Mouse (Mus musculus): Measurements from ENCODE around the gene AC161166.1.
A peak's percentile ranks its signal among the peaks of the same experiment; 100 is the strongest.
"Not testable (repeated sequence)": the region's sequence is repeated elsewhere in the genome, so short reads cannot be mapped to it uniquely, and the experiment has no call there.

The AC161166.1 gene

DNA sequence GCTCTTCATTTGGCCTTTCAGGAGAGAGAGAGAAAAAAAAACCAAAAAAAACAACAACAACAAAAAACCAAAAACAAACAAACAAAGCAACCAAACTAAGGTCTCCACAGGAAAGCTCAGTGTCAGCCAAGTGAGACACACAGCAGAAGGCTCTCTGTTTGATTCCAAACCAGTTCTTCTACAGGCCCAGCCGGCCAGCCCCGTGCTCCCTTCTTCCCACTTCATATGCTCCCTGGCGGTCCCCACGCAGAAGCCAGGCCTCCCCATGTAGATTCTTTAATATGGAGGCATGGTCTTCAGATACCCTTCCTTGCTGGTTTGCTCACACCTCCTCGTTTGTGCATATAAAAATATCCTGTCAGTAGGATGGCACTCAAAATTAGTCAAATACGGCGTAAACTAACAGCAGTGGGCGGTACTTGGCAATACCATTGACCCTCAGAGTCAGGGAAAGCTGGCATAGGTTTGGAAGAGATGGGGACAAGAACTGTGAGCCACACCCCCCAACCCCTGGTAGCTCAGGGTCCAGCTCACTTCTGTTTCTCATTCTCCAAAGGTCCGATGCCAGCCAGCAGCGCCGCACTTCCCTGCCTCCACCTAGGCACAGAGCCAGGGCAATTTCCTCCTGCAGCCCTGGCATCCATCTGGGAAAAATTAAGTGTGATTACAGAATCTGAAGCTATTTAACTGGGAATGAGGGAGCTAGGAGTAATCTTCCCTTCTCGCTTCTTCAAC, 13.6 kb upstream of the AC161166.1 start:
- DNase-seq (ENCODE audit: low spot score in 2 of 2): no peak

DNA sequence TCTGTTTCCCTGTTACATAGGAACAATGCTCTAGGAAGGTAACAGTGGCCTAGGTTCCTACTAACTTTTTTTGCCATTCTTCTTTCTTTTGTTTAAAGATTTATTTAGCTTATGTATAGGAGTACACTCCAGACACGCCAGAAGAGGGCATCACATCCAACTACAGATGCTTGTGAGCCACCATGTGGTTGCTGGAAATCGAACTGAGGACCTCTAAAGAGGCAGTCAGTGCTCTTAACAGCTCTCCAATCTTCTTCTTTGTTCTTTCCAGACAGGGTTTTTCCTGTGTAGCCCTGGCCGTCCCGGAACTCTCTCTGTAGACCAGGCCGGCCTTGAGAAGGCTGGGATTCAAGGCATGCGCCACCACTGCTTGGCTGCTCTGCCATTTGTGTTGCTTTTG, 12.7 kb upstream of the AC161166.1 start:
- no peak for DNase-seq (ENCODE audit: low spot score in 2 of 2)

DNA sequence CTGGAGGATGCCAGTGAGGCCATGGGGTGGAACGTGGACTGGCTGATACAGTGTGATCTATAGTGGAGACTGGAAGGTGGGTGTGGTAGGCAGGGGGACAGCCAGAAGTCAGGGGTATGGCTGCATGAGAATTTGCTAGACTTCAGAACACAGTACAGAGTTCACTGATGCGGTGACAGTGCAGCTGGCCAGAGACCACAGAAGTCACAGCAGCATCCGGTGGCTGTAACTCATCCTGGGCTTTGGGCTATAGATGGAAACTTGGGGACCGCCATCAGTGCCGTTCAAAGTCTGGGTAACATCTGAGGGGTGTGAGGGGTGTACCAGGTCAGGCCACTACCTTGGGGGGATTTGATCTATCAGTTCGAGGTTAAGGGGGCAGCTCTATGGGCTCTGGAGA, 11.5 kb upstream of the AC161166.1 start:
- no peak for DNase-seq (ENCODE audit: low spot score in 2 of 2)

DNA sequence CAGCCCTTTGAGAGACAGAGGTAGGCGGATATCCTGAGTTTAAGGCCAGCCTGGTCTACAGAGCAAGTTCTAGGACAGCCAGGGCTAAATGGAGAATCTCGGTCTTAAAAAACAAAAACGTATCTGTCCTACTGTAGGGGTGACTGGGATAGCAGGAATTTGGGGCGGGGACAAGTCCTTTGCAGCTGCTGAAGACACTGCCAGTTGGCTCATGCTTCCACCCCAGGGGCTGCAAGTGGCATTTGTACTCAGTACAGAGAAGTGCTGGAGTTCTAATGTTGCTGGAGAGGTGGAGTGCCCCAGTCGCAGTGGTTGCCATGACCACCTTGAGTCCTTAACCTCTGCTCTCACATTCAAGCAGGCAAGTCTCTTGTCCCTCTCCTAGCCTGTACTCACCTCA, 10.6 kb upstream of the AC161166.1 start:
- no peak for DNase-seq (ENCODE audit: low spot score in 2 of 2)

DNA sequence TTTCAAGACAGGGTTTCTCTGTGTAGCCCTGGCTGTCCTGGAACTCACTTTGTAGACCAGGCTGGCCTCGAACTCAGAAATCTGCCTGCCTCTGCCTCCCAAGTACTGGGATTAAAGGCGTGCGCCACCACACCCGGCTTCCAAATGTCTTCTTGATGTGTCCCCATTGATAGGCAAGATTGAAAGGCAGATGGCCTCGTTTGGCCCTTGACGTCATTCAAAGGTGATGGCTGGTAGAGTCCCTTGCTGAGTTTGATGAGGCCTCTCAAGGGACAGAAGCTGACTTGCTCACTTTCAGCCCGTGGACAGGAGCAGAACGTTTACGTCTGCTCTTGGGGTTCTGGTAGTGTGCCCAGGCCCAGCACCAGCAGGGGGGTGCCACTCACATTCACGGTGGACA, 7.8 kb upstream of the AC161166.1 start:
- DNase-seq (ENCODE audit: low spot score in 2 of 2): not testable (repeated sequence)

DNA sequence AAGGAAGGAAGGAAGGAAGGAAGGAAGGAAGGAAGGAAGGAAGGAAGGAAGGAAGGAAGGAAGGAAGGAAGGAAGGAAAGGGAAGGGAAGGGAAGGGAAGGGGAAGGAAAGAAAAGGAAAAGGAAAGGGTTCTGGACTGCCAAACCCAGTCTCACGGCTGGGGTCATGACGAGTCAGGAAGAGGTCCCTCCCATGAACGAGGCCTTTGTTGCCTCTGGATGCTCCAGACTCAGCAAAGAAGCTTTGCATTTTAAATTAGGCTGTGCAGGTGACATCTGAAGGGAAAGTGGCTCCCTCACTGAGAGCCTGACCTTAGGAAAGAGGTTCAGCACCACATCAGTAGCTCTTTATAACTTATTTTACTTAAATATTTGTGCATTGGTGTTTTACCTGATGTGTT, 6.9 kb upstream of the AC161166.1 start:
- no peak for DNase-seq (ENCODE audit: low spot score in 2 of 2)

DNA sequence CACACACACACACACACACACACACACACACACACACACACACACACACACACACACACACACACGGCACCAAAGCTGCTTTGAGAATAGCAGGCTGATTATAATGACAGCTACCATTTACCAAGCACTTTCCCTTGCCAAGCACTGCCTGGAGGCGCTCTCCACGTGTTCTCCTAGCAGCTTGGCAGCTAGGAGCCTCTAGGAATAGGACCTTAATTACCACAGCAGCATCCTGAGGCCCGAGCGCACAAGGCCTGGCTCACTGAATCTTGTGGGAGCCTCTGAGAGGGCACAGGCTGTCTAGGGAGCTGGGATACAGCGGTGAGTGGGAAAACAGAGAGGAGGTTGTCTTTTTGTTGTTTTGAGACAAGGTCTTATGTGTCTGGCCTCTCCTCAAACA, 5.4 kb upstream of the AC161166.1 start:
- DNase-seq (ENCODE audit: low spot score in 2 of 2): no peak

DNA sequence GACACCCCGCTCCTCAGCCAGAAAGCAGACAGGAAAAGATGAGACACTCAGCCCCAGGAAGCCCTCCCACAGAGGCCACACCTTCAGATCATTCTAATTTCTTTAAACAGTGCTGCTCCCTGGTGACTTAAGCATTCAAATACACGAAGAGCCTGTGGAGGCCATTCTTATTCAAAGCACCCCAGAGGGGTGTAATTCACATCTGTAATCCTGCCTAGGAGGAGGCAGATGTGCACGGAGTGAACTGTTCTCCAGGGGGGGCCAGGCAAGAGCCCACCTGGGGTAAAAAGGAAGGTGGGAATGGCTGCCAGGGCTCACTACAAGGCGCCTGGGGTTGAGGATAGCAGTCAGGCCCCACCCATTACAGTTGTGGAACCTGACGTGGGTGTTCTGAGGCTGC, 4.8 kb upstream of the AC161166.1 start:
- no peak for DNase-seq (ENCODE audit: low spot score in 2 of 2)

DNA sequence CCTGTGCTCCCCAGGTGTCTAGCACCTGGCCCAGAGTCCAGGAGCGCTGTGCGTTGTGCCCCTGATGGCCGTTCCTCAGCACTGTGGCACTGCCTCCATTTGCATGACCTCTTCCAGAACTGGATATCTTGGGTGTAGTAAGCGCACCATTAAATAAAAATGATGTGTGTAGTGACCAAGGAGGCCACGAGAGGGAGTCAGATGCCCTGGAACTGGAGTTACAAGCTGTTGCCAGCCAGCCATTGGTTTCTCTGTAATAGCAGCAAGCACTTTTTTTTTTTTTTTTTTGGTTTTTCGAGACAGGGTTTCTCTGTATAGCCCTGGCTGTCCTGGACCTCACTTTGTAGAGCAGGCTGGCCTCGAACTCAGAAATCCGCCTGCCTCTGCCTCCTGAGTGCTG, 4.1 kb upstream of the AC161166.1 start:
- not testable (repeated sequence) for DNase-seq (ENCODE audit: low spot score in 2 of 2)

DNA sequence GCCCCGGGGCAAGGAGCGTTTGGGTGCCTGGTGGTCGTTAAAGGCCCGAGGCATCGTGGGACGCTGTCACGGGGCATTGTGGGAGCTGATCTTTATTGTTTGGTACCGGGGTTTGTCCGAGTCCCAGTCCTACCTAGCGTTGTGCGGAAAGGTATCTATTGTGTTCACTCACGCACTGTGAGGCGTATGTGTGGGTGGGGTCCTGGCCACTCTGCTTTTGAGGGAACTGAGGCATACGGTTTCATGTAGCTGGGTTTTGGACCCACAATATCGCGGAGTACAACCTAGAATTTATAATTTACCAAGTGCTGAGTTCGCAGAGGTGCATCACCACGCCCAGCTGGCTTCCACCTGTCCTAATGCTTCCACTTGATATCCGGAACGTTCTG, 4.5 kb downstream of the AC161166.1 start:
- DNase-seq (ENCODE audit: low spot score in 2 of 2): no peak

DNA sequence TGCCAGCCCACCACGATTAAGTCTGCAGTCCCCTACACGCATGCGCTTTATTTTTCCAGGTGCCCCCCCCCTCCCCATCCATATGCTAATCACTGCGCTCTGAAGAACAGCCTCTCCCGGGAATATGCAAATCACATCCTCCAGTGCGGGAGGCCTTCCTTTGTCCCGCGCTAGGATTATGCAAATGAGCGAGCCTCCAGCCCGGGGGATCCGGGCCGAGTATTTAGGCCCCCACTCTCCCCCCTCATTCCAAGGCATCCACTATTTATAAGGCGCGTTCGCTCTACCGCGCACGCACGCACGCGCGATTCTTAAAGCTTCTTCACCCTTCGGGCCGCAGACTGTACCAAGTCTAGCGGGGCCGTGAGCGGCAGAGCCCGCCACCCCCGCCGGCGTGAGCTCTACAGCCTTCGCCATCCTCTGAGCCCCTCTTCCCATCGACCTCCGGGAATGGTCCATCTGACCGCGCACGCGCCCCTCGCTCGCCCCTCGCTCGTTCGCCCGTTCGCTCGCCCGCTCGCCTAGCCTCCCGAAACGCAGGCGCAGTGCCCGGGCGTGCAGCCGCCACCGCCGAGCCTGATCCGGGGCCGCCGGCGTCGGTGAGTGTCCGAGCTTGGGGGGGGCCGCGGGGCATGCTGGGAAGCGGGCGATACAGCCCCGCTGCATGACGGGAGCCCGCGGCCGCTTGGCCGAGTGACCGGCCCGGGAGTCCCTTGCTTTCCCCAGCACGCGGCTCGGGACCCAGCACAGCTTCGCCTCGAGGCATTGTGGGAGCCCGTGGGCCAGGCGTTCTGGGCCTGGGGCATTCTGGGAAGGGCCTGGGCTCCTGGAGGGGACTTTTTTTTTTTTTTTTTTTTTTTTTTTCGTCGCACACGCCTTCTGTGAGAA, 5.2 kb downstream of the AC161166.1 start, which contains the start of gene Zfp428:
Gene Zfp428 (plus strand): TSS at position 169 of the 888 bp plus-strand sequence.
- DNase-seq (ENCODE audit: low spot score in 2 of 2): peak; percentile 75 to 86

DNA sequence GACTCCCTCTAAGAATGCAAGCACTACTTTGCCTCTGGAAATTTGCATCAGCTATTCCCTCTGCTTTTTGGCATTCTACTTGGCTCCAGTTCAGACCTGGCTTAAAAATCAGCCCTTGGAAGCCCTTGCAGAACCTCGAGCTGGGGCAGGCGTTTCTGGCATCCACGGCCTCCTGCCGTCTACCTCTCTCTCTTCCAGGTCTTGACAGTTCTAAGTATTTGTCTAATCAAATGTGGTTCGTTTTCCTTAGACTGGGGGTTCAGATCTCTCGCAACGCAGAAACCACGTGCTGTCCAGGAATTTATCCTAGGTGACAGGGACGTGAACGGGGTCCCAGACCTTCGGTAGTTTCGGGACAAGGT, 5.8 kb downstream of the AC161166.1 start:
- DNase-seq (ENCODE audit: low spot score in 2 of 2): peak in 1 of 2 experiments; percentile 62

DNA sequence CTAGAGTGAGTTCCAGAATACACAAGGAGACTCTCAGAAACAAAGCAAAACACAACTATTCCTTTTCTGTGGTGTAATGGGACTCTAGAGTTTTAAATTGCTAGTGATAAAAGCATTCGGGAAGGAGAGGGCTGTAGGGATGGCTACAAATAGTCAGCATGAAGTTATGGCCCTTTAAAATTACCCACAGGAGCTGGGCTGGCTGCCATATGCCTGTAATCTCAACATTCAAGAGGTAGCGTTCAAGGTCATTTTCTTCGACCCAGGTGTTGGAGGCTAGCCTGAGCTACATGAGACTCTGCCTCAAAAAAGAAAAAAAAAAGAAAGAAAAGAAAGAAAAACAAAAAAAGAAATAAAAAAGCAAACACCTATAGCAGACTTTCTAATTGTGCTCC, 6.2 kb downstream of the AC161166.1 start:
- no peak for DNase-seq (ENCODE audit: low spot score in 2 of 2)

DNA sequence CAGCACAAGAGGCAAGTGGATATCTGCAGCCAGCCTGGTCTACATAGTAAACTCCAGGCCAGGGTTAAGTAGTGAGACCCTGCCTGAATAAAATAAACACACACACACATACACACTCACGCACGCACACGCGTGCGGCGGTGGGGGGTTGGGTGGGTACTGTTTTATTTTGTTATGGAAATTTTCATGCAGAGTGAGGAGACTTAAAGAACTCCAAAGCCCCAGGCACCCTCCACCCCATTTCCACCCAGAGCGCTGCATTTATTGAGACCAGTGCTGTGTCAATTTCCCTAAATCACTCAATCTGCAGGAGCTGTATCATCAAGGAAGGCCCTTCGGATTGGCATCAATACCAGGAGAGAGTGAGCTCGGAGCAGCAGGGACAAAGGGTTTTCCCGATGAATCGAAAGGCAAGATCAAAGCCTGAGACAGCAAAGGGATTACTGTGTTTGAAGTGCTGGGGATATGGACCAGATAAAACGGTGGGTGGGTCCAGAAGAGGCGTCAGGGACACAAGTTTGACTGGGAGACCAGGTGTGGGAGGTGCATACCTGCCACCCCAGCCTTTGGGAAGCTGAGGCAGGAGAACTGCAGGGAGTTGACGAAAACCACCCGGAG, 6.7 kb downstream of the AC161166.1 start:
- DNase-seq (ENCODE audit: low spot score in 2 of 2): no peak

DNA sequence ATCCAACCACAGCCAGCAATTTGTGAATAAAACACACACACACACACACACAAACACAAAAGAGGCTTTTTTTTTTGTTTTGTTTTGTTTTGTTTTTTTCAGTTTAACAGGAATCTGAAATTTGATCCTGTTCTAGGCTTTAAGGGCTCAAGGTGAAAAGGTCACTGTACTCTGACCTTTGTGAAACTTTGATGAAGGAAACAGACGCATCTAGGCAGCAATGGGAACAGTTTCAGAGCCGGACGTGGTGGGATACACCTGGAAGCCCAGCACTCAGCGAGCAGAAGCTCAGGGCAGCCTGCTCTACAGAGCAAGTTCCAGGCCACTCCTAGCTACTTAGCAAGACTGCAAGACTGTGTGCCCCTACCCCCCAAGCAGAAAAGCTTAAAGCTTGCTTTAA, 7.4 kb downstream of the AC161166.1 start:
- no peak for DNase-seq (ENCODE audit: low spot score in 2 of 2)

DNA sequence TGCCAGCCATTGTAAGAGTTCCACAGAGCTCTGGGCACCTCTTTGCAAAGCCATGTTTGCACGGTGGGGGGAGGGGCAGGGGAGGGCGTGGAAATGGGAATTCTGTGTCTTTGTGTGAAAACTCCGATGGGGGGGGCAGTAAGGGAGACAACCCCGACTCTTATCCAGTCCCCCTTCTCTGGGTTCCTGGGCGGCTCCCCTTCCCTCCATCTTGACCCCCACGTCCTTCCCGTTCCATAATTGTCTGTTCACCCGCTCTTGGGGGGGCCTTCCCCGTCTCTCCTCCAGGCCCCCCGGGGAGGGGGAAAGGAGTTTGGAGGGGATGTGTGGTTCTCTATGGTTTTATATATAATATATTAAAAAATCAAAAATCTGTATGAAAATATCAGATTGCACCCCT, 8.3 kb downstream of the AC161166.1 start:
- no peak for DNase-seq (ENCODE audit: low spot score in 2 of 2)

DNA sequence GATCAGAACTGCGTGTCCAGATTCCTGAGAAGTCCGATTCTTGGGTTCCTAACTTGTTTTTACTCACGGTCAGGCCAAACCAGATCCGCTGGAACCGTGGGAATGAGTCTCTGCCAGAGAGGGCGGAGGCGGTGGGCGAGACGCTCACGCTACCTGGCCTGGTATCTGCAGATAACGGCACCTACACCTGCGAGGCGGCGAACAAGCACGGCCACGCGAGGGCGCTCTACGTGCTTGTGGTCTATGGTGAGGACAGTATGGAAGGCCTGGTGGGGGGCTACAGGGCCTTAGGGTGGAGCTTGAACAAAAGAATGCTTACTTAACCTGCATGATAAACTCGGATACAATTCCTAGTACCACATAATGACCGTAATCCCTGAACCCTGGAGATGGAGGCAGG, 10.8 kb downstream of the AC161166.1 start:
- DNase-seq (ENCODE audit: low spot score in 2 of 2): peak in 1 of 2 experiments; percentile 20

DNA sequence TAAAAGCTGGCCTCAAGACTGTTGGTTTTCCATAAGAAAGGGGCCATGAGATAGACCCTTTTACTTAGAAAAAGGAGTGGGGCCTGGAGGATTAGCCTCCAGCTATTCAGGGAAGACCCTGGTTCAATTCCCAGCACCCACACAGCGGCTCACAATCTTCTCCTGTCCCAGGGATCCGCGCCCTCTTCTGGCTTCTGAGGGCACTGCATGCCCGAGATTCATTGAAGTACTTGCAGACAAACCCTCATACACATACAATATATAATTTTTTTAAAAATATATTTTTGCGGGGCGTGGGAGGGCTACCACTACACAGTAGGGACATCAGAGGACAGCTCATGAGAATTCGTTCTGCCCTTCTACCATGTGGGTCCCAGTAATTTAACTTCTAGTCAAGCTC, 11.3 kb downstream of the AC161166.1 start:
- no peak for DNase-seq (ENCODE audit: low spot score in 2 of 2)

DNA sequence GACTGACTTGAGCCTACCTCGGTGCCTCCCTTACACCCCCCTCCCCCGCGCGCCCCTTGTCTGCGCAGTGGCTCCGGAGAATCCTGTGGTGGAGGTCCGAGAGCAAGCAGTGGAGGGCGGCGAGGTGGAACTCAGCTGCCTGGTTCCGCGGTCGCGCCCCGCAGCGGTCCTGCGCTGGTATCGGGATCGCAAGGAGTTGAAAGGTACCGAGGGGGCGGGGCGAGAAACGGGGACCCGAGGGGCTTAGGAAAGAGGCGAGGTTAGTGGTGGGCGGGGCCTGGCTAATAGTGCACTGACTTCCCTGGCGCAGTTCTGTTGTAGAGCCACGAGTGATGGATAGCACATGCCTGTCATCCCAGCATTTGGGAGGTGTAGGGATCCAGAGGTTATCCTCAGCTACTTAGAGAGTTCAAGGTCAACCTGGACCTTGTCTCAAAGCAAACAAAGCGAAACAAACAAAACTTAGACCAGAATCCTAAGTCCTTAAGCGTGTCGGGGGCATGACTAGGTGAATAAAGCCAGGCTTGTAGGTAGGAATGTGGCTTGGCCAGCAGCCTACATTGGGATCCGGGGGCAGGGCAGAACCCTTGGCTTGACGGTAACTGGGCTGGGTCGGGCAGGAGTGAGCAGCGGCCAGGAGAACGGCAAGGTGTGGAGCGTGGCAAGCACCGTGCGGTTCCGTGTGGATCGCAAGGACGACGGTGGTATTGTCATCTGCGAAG, 12.2 kb downstream of the AC161166.1 start:
- no peak for DNase-seq (ENCODE audit: low spot score in 2 of 2)

DNA sequence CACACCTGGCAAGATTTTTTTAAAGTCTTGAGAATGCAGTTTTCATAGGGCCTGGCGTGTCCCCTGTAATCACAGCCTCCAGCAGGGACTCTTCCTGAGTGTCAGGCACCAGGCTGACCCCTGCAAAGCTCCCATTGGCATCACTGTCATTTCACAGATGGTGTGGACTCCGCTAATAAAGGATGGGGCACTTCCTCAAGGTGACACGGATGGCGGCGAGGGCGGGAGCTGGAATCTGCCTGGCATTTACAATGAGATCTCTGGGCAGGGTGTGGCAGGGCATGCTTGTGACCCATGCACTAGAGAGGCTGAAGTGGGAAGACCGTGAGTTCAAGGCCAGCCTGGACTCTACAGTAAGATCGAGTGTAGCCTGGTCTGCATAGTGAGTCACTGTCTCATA, 24.0 kb downstream of the AC161166.1 start:
- no peak for DNase-seq (ENCODE audit: low spot score in 2 of 2)

DNA sequence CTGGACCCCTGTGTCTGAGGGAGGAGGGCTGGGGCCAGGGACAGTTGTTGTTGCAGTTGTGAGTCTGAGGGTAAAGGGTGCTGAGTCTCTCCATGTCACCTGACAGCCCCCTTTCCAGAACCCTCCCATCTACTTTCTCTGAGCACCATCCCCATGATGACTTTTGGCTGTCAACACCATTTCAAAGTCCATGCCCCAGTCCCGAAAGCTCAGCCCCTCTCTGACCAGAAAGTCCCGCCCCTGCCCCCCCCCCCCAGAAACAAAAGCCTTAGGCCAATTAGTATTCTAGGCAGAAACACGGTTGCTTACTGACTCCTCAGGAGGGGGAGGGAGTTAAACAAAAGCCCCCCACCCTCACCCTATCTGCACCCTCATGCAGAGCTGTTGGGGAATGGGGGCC, 24.9 kb downstream of the AC161166.1 start:
- DNase-seq (ENCODE audit: low spot score in 2 of 2): no peak

DNA sequence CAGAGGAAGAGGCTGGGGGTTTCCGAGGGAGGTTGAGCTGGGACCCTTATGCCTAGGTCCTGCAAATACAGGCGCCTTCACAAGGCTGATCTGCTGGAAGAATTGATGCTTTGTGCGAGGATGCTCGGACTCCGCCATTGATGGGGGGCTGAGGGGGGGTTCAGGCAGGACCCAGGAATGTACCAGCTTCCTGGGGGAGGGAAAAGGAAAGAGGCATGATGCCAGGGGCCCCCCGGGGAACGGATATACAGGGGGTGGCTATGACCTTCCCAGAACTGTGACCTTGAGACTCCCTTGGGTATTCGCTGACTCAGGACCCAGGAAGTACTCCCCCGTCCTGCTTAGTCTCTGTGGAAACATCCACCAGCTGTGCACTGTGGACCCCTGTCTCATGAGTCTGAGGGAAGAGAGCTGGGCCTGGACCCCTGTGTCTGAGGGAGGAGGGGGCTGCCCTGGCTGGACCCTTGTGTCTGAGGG, 25.6 kb downstream of the AC161166.1 start:
- no peak for DNase-seq (ENCODE audit: low spot score in 2 of 2)

Data from urinary bladder, postnatal 36 days (tissue).